1 mouse cellular context compared by ENCODE assay signal in the genomic region with DNA sequence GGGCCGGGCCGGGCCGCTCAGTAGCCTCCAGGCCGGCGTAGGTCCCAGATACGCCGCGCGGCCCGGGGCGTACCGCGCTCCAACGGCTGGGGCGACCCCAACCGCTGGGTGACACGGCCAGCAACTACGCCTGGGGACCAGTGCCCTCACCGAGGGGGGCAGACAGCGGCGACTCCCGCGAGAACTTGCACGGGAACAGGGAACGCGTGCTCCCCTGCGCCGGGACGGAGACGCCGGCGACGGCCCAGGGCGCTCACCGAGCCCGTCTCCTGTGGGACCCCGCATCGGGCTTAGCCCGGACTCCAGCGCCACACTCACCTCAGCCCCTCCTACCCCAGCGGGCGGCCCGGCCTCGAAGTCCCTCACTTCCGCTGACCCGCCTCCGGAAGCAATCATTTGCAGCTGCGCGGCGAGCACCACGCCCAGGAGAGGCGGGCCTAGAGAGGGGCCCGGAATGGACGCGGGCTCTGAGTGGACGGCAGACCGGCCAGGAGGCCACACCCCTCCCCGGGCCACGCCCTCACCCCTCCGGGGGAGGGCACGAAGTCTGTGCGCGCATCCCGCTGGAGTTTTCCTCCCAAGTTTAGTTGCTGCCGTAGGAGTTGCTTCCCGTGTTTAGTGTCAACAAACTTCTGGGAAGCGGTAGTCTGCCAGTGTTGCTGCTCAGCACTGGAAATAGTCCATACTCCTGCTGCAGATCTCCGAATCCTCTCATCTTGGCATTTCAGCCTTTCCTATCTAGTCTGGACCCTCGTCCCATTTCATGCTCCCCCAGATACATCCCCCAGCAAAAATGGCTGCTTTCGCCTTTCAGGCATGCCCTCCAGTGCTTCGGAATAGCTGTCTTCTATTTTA.
A peak's percentile ranks its signal among the peaks of the same experiment; 100 is the strongest.
TF ChIP-seq lines count a peak whose summit lies in the region.

A gene (minus strand): TSS at position 456 of the 855 bp plus-strand sequence.

TF ChIP-seq in CH12.LX, 34 proteins besides CTCF, POLR2A, EP300 and RAD21 (continued from another document):
- TF ChIP-seq IRF4 (IDR thresholded peaks at IDR 0.05; ENCODE audit: low read depth, low read length) (no peak), KAT2A (IDR thresholded peaks at IDR 0.05; ENCODE audit: insufficient replicate concordance, low read length) (0 out of 2 replicates have a peak, but pooled peaks have one; percentile 36), NRF1 (IDR thresholded peaks at IDR 0.05; ENCODE audit: low read depth, low read length) (peak; percentile 87), ZKSCAN1 (IDR thresholded peaks at IDR 0.05; ENCODE audit: borderline replicate concordance, low read depth, low read length) (no peak), ZC3H11A (IDR thresholded peaks at IDR 0.05; ENCODE audit: low read depth, low read length) (no peak), TCF12 (IDR thresholded peaks at IDR 0.05; ENCODE audit: low read depth, low read length) (peak; percentile 43; the same call in 1 of the 2 replicates), SIN3A (IDR thresholded peaks at IDR 0.05; ENCODE audit: low read length) (no peak; the same call in 1 of the 2 replicates)
